Mouse (Mus musculus) right cerebral cortex, postnatal 4 days (tissue): ENCODE data around the gene Tns1.

ENCODE experiments used
- DNase-seq: peaks from one replicate; pipeline ENCODE4 v3.0.0-alpha.2; 2022

Tns1 gene

GRCm38 (mm10) chr1:74007398-74008050, 116.7 kb downstream of the Tns1 start:
- no peak for DNase-seq

- no peak for DNase-seq
These were observed 119.2 kb downstream of the Tns1 start for GRCm38 (mm10) chr1:74005020-74005419.

GRCm38 (mm10) chr1:74003723-74004122, 120.5 kb downstream of the Tns1 start:
- DNase-seq = no peak

GRCm38 (mm10) chr1:74001449-74001820, 122.8 kb downstream of the Tns1 start:
- DNase-seq = no peak

GRCm38 (mm10) chr1:74000810-74001448, 123.3 kb downstream of the Tns1 start:
- no peak for DNase-seq

GRCm38 (mm10) chr1:74000191-74000651, 124.0 kb downstream of the Tns1 start:
- DNase-seq = no peak

GRCm38 (mm10) chr1:73999533-73999932, 124.7 kb downstream of the Tns1 start:
- DNase-seq = no peak

- DNase-seq = no peak
These were observed 125.3 kb downstream of the Tns1 start for GRCm38 (mm10) chr1:73998925-73999375.

- DNase-seq = no peak
These were observed 126.0 kb downstream of the Tns1 start for GRCm38 (mm10) chr1:73998131-73998865.

- DNase-seq = no peak
These were observed 126.9 kb downstream of the Tns1 start for GRCm38 (mm10) chr1:73997341-73997740.

GRCm38 (mm10) chr1:73996650-73997049, 127.6 kb downstream of the Tns1 start:
- no peak for DNase-seq

GRCm38 (mm10) chr1:73996209-73996608, 128.0 kb downstream of the Tns1 start:
- peak; percentile 59 for DNase-seq

- no peak for DNase-seq
These were observed 129.0 kb downstream of the Tns1 start for GRCm38 (mm10) chr1:73995063-73995810.

GRCm38 (mm10) chr1:73993901-73994426, 130.3 kb downstream of the Tns1 start:
- no peak for DNase-seq

- no peak for DNase-seq
These were observed 131.0 kb downstream of the Tns1 start for GRCm38 (mm10) chr1:73993279-73993678.

GRCm38 (mm10) chr1:73992201-73992938, 131.9 kb downstream of the Tns1 start:
- DNase-seq = no peak

GRCm38 (mm10) chr1:73991226-73991625, 133.0 kb downstream of the Tns1 start:
- no peak for DNase-seq

- DNase-seq = no peak
These were observed 134.2 kb downstream of the Tns1 start for GRCm38 (mm10) chr1:73990024-73990423.

GRCm38 (mm10) chr1:73987705-73988201, 136.5 kb downstream of the Tns1 start:
- DNase-seq = no peak

- peak; percentile 40 for DNase-seq
These were observed 137.8 kb downstream of the Tns1 start for GRCm38 (mm10) chr1:73986268-73987045.

GRCm38 (mm10) chr1:73985611-73986010, 138.6 kb downstream of the Tns1 start:
- no peak for DNase-seq
